Mouse (Mus musculus) liver, postnatal 0 days (tissue): ENCODE results near the gene Macrod1.

Experiments
- CTCF ChIP-seq: sonication (generic); IDR thresholded peaks from 2 replicates; pipeline ENCODE4 v1.5.1; 2016; ENCODE audit warnings: antibody characterized with exemption, low read depth
- EP300 ChIP-seq: IDR thresholded peaks from 2 replicates; pipeline ENCODE4 v1.6.1; 2016; ENCODE audit warnings: antibody characterized with exemption, low read depth, mild to moderate bottlenecking

- TF ChIP-seq EP300 (no peak), CTCF (no peak)
Observed at GRCm38 (mm10) chr19:7153232-7153631, 96.6 kb downstream of the Macrod1 start.
